Mouse (Mus musculus): ENCODE results near the gene Zdhhc21. TPM values are rescaled to one million over a fixed set of nuclear protein-coding genes. Genes with fewer than 3 reads are reported as not detected.
A peak's percentile ranks its signal among the peaks of the same experiment; 100 is the strongest.

The Zdhhc21 gene
- 4.4 and 6.2 TPM in 2 replicates for polyA plus RNA-seq (2015; fragmentation: Nextera tagmentation; extraction: Ambion mirVana)

- Histone ChIP-seq H3K4me2 (peak within 1 kb of the TSS; percentile 79), H3K9ac (peak within 1 kb of the TSS; percentile 77), H3K9me3 (replicated peaks) (no peaks in the 10 kb centered on the region), H3K36me3 (no peaks in the 10 kb centered on the region), H3K4me3 (replicated peaks) (peak within 1 kb of the TSS; percentile 78), H3K27me3 (no peaks in the 10 kb centered on the region), H3K27ac (peak within 1 kb of the TSS; percentile 13; the same call in 1 of the 2 replicates), H3K4me1 (replicated peaks) (peaks cover 13% of the 10 kb centered on the region)
- ATAC-seq (ENCODE audit: low read depth), result peak; percentile 87
- DNase-seq, result peak; percentile 60
- WGBS (ENCODE audit: insufficient replicate concordance), result 1% methylated on average over 70 of the region's 82 CpGs
These were observed at the start of gene Zdhhc21 for GRCm38 (mm10) chr4:82859131-82860125. Gene Zdhhc21 (minus strand): TSS chr4:82859958.

DNA sequence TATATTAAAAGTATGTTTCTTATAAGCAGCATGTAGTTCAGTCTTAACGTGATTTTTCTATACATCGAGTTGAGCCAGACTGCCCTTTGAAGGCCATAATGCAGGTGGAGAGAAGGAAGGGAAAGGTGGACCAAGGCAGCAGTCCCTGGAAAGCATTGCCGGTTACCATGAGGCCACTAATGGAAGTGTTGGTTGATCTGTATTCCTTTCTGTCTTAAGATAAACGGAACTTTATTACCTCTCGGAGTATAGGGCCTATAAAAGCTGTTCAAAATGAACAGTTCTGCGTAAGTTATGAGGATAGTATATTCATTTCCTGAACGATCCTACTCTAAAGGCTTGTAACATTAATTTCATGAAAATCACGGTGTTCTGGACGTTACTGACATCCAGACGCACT is 35.5 kb upstream of the Zdhhc21 start:
- Histone ChIP-seq H3K4me3 (replicated peaks) (no peak overlapping the region), H3K36me3 (no peaks in the 10 kb centered on the region), H3K4me1 (replicated peaks) (no peaks in the 10 kb centered on the region), H3K4me2 (no peak overlapping the region), H3K9ac (no peak overlapping the region), H3K9me3 (replicated peaks) (no peaks in the 10 kb centered on the region), H3K27me3 (no peaks in the 10 kb centered on the region), H3K27ac (no peak overlapping the region)
- ATAC-seq (ENCODE audit: low read depth), result no peak
- no peak for DNase-seq
- 72% methylated on average over 10 of the region's 10 CpGs for WGBS (ENCODE audit: insufficient replicate concordance)

- no peak overlapping the region for H3K9ac ChIP-seq
- H3K9me3 ChIP-seq (replicated peaks), result no peaks in the 10 kb centered on the region
- no peaks in the 10 kb centered on the region for H3K36me3 ChIP-seq
- no peaks in the 10 kb centered on the region for H3K27me3 ChIP-seq
- no peak overlapping the region for H3K4me3 ChIP-seq (replicated peaks)
- ATAC-seq (ENCODE audit: low read depth) (no peak), DNase-seq (no peak)
- 61% methylated on average over 5 of the region's 5 CpGs for WGBS (ENCODE audit: insufficient replicate concordance)
- H3K27ac ChIP-seq, result no peak overlapping the region
- H3K4me2 ChIP-seq, result no peak overlapping the region
- H3K4me1 ChIP-seq (replicated peaks), result no peaks in the 10 kb centered on the region
These were observed 32.5 kb upstream of the Zdhhc21 start for GRCm38 (mm10) chr4:82892247-82892646.

DNA sequence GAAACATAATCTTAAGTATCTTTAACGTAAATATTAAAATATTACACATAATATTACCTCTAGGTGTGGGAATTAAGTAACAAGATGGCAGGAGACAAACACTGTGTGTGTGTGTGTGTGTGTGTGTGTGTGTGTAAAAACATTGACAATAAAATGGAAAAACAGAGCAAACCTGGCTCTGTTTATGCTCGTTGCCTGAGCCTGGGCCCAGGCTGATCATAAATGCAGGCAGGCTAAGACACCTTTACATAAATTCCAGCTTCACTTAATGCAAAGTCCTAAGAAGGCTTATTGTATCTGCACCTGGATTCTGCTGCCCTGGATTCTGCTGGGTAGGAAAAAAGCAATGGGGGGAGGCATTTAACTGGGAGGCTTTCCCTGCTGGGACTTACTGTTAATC is 31.8 kb upstream of the Zdhhc21 start:
- Histone ChIP-seq H3K27ac (no peak overlapping the region), H3K4me2 (no peak overlapping the region), H3K36me3 (no peaks in the 10 kb centered on the region), H3K9me3 (replicated peaks) (no peaks in the 10 kb centered on the region), H3K9ac (no peak overlapping the region), H3K4me1 (replicated peaks) (no peaks in the 10 kb centered on the region), H3K4me3 (replicated peaks) (no peak overlapping the region), H3K27me3 (no peaks in the 10 kb centered on the region)
- 62% methylated on average over 2 of the region's 2 CpGs for WGBS (ENCODE audit: insufficient replicate concordance)
- ATAC-seq (ENCODE audit: low read depth), result no peak
- DNase-seq, result no peak

GRCm38 (mm10) chr4:82891049-82891448 is 31.3 kb upstream of the Zdhhc21 start:
- Histone ChIP-seq H3K4me2 (no peak overlapping the region), H3K9me3 (replicated peaks) (no peaks in the 10 kb centered on the region), H3K27ac (no peak overlapping the region), H3K27me3 (no peaks in the 10 kb centered on the region), H3K4me1 (replicated peaks) (no peaks in the 10 kb centered on the region), H3K4me3 (replicated peaks) (no peak overlapping the region), H3K9ac (no peak overlapping the region), H3K36me3 (no peaks in the 10 kb centered on the region)
- no peak for DNase-seq
- WGBS (ENCODE audit: insufficient replicate concordance), result 84% methylated on average over 7 of the region's 7 CpGs
- no peak for ATAC-seq (ENCODE audit: low read depth)

GRCm38 (mm10) chr4:82890585-82890984 is 30.8 kb upstream of the Zdhhc21 start:
- H3K27ac ChIP-seq, result no peak overlapping the region
- DNase-seq (no peak), ATAC-seq (ENCODE audit: low read depth) (no peak)

GRCm38 (mm10) chr4:82886148-82886547 is 26.4 kb upstream of the Zdhhc21 start:
- no peaks in the 10 kb centered on the region for H3K36me3 ChIP-seq
- H3K9ac ChIP-seq, result no peak overlapping the region
- H3K27ac ChIP-seq, result no peak overlapping the region
- no peaks in the 10 kb centered on the region for H3K9me3 ChIP-seq (replicated peaks)
- H3K4me2 ChIP-seq, result no peak overlapping the region
- H3K27me3 ChIP-seq, result no peaks in the 10 kb centered on the region
- ATAC-seq (ENCODE audit: low read depth) (no peak), DNase-seq (no peak)
- H3K4me3 ChIP-seq (replicated peaks), result no peak overlapping the region
- 50% methylated on average over 2 of the region's 2 CpGs for WGBS (ENCODE audit: insufficient replicate concordance)
- no peaks in the 10 kb centered on the region for H3K4me1 ChIP-seq (replicated peaks)

More at GRCm38 (mm10) chr4:82890585-82890984, 30.8 kb upstream of the Zdhhc21 start:
- no peaks in the 10 kb centered on the region for H3K36me3 ChIP-seq
- no peak overlapping the region for H3K9ac ChIP-seq
- no peaks in the 10 kb centered on the region for H3K4me1 ChIP-seq (replicated peaks)
- no peaks in the 10 kb centered on the region for H3K27me3 ChIP-seq
- no peak overlapping the region for H3K4me2 ChIP-seq
- no peaks in the 10 kb centered on the region for H3K9me3 ChIP-seq (replicated peaks)
- no peak overlapping the region for H3K4me3 ChIP-seq (replicated peaks)
- WGBS (ENCODE audit: insufficient replicate concordance), result 74% methylated on average over 4 of the region's 4 CpGs

- DNase-seq (no peak), ATAC-seq (ENCODE audit: low read depth) (no peak)
- no peak overlapping the region for H3K4me3 ChIP-seq (replicated peaks)
- no peaks in the 10 kb centered on the region for H3K4me1 ChIP-seq (replicated peaks)
- no peak overlapping the region for H3K4me2 ChIP-seq
- H3K27me3 ChIP-seq, result no peaks in the 10 kb centered on the region
- H3K9me3 ChIP-seq (replicated peaks), result no peaks in the 10 kb centered on the region
- H3K9ac ChIP-seq, result no peak overlapping the region
- WGBS (ENCODE audit: insufficient replicate concordance), result 44% methylated on average over 1 of the region's 1 CpGs
- H3K36me3 ChIP-seq, result no peaks in the 10 kb centered on the region
- no peak overlapping the region for H3K27ac ChIP-seq
These were observed 25.8 kb upstream of the Zdhhc21 start for GRCm38 (mm10) chr4:82885535-82885913.

DNA sequence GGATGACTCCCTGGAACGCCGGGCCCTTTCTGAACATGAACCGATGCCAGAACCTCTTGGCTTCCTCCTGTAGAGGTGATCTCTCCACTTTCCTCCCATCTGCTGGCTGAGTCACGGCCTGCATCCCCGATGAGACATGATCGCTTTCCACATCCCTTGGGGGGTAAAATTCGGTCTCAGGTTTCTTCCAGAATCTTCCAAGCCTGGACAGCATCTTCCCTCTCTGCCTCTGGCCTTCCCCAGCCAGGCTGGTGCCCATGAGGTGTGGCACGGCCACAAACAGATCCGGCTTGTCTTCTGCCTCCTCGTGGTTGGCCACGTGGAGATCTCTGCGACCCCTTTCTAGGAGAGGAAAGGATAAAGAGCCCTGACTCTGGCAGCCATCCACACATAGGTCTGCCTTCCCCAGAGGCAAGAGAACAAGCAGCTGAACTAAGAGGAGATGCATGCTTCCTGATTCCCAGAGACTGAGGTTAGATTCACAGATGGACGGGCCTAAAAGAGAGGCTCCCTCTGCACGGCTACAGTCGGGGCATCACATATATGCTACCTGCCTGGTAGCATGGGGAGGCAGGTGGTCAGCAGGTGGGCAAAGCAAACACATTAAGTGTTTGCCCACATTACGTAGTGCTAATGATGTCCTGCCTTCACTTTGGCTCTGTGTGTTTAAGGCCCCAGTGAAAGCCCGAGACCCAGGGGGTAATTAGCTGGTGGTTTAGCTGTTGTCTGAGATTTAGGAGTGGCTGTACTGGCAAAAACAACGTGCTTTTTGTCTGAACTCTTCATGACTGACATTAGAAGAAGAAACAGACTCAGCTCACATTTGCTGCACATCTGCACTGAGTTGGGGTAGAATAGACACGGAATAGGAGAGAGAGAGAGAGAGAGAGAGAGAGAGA is 25.1 kb upstream of the Zdhhc21 start, which contains the start of gene Cer1:
Gene Cer1 (minus strand): TSS at position 513 of the 899 bp plus-strand sequence.
- Histone ChIP-seq H3K4me2 (no peak within 1 kb of the TSS), H3K27me3 (no peaks in the 10 kb centered on the region), H3K9me3 (replicated peaks) (no peaks in the 10 kb centered on the region), H3K4me3 (replicated peaks) (no peak within 1 kb of the TSS), H3K36me3 (no peaks in the 10 kb centered on the region), H3K27ac (no peak within 1 kb of the TSS), H3K9ac (no peak within 1 kb of the TSS), H3K4me1 (replicated peaks) (no peaks in the 10 kb centered on the region)
- ATAC-seq (ENCODE audit: low read depth) (no peak), DNase-seq (no peak)
- 62% methylated on average over 19 of the region's 19 CpGs for WGBS (ENCODE audit: insufficient replicate concordance)

GRCm38 (mm10) chr4:82882500-82882899 is 22.7 kb upstream of the Zdhhc21 start:
- Histone ChIP-seq H3K4me3 (replicated peaks) (no peak overlapping the region), H3K4me2 (no peak overlapping the region), H3K4me1 (replicated peaks) (no peaks in the 10 kb centered on the region), H3K9ac (no peak overlapping the region), H3K9me3 (replicated peaks) (no peaks in the 10 kb centered on the region), H3K36me3 (no peaks in the 10 kb centered on the region), H3K27ac (no peak overlapping the region), H3K27me3 (no peaks in the 10 kb centered on the region)
- ATAC-seq (ENCODE audit: low read depth) (no peak), DNase-seq (no peak)
- 67% methylated on average over 9 of the region's 9 CpGs for WGBS (ENCODE audit: insufficient replicate concordance)

- no peak overlapping the region for H3K9ac ChIP-seq
- no peaks in the 10 kb centered on the region for H3K36me3 ChIP-seq
- H3K4me1 ChIP-seq (replicated peaks), result no peaks in the 10 kb centered on the region
- ATAC-seq (ENCODE audit: low read depth) (no peak), DNase-seq (no peak)
- no peak overlapping the region for H3K4me2 ChIP-seq
- H3K4me3 ChIP-seq (replicated peaks), result no peak overlapping the region
- 59% methylated on average over 3 of the region's 3 CpGs for WGBS (ENCODE audit: insufficient replicate concordance)
- no peaks in the 10 kb centered on the region for H3K9me3 ChIP-seq (replicated peaks)
- H3K27ac ChIP-seq, result no peak overlapping the region
- H3K27me3 ChIP-seq, result no peaks in the 10 kb centered on the region
These were observed 21.6 kb upstream of the Zdhhc21 start for GRCm38 (mm10) chr4:82881366-82881765.

Data from liver, embryonic 13.5 days (tissue).